Mouse (Mus musculus): ENCODE results near the gene Rbp4.

The Rbp4 gene
- long read RNA-seq, experiment 1, transcript Rbp4-202 (6 exons, 937 nt): major isoform, 9 of 9 reads
- long read RNA-seq, experiment 1, partial matches to known transcripts: 0 of 9 reads
- long read RNA-seq, experiment 1, other reads (novel, unspliced or antisense): 0 of 9 reads
- long read RNA-seq, experiment 2, transcript Rbp4-202 (6 exons, 937 nt): major isoform, 25 of 27 reads
- long read RNA-seq, experiment 2, partial matches to known transcripts: 0 of 27 reads
- long read RNA-seq, experiment 2, other reads (novel, unspliced or antisense): 2 of 27 reads

- intact Hi-C loops (cut with DNase I): no loop called here
Measured at GRCm38 (mm10) chr19:38125219-38125610, at the start of gene Rbp4. Rbp4 (minus strand) TSS chr19:38125281.

- intact Hi-C loops (cut with DNase I): no loop called here
Measured at GRCm38 (mm10) chr19:38164633-38165032, 39.6 kb upstream of the Rbp4 start.

- intact Hi-C loops (cut with DNase I): no loop called here
Measured at GRCm38 (mm10) chr19:38161648-38162354, 36.7 kb upstream of the Rbp4 start.

- intact Hi-C loops (cut with DNase I): no loop called here
Measured at GRCm38 (mm10) chr19:38156243-38156642, 31.2 kb upstream of the Rbp4 start.

GRCm38 (mm10) chr19:38143540-38144271 is 18.6 kb upstream of the Rbp4 start:
- intact Hi-C loops (cut with DNase I): no loop called here

- intact Hi-C loops (cut with DNase I): no loop called here
Measured at GRCm38 (mm10) chr19:38134806-38135205, 9.7 kb upstream of the Rbp4 start.

GRCm38 (mm10) chr19:38133986-38134385 is 8.9 kb upstream of the Rbp4 start:
- intact Hi-C loops (cut with DNase I): no loop called here

- intact Hi-C loops (cut with DNase I): no loop called here
Measured at GRCm38 (mm10) chr19:38132481-38132880, 7.4 kb upstream of the Rbp4 start, which contains the start of gene Pde6c. Pde6c (plus strand) TSS chr19:38132781.

- intact Hi-C loops (cut with DNase I): no loop called here
Measured at GRCm38 (mm10) chr19:38126656-38127055, 1.6 kb upstream of the Rbp4 start.

GRCm38 (mm10) chr19:38124401-38125218 is 471 bp downstream of the Rbp4 start:
- intact Hi-C loops (cut with DNase I): no loop called here

- intact Hi-C loops (cut with DNase I): no loop called here
Measured at GRCm38 (mm10) chr19:38123921-38124320, 1.2 kb downstream of the Rbp4 start.

GRCm38 (mm10) chr19:38120123-38120760 is 4.8 kb downstream of the Rbp4 start:
- intact Hi-C loops (cut with DNase I): no loop called here

GRCm38 (mm10) chr19:38114834-38115491 is 10.1 kb downstream of the Rbp4 start:
- intact Hi-C loops (cut with DNase I): no loop called here

GRCm38 (mm10) chr19:38112575-38112974 is 12.5 kb downstream of the Rbp4 start:
- intact Hi-C loops (cut with DNase I): no loop called here

GRCm38 (mm10) chr19:38111056-38111455 is 14.0 kb downstream of the Rbp4 start:
- intact Hi-C loops (cut with DNase I): no loop called here

- intact Hi-C loops (cut with DNase I): no loop called here
Measured at GRCm38 (mm10) chr19:38109506-38110242, 15.4 kb downstream of the Rbp4 start.

- intact Hi-C loops (cut with DNase I): no loop called here
Measured at GRCm38 (mm10) chr19:38107871-38108270, 17.2 kb downstream of the Rbp4 start.

- intact Hi-C loops (cut with DNase I): no loop called here
Measured at GRCm38 (mm10) chr19:38096858-38097758, 28.0 kb downstream of the Rbp4 start, which contains the start of gene Ffar4. Ffar4 (plus strand) TSS chr19:38097071.

Data from adrenal gland (tissue).